ENCODE assay signal across 25 mouse cellular contexts in the genomic region with DNA sequence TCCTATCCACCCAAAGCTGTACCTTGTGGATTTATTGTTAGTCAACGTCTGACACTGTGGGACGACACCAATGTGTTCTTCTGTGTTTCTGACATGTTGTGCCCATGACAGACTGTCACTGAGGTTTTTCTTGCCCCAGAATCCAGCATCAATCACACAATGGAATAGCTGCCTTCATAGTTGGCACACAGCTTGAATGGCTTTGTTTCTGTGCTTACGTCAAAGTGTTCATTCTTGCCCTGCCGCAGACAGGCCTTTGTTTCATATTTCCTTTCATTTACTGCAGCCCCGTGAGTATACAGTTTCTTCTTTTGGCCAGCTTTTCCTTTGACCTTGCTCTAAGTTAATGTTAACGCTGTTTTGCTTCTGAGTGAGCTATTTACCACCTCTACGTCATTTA.
DNase-seq lines count a peak whose midpoint lies in the region; ATAC-seq and TF ChIP-seq lines count a peak whose summit lies in the region.
"Had no signal": no experiment of that assay in that cellular context is flagged by ENCODE, and none has a peak within 500 bp of the region (broad histone marks: within the 10 kb centered on the region; RNA-seq: fewer than 3 reads in every experiment).

No protein-coding gene starts in this region.

- no peaks in the 10 kb centered on the region for H3K36me3 ChIP-seq in embryonic facial prominence, embryonic 14.5 days (ENCODE audit: control insufficient read depth, insufficient read depth, low read length)
- no peaks in the 10 kb centered on the region for H3K36me3 ChIP-seq in embryonic facial prominence, embryonic 10.5 days (replicated peaks)
- H3K36me3 ChIP-seq in kidney, adult 2 months (ENCODE audit: control insufficient read depth, insufficient read depth, low read length) = no peaks in the 10 kb centered on the region
- H3K36me3 ChIP-seq: hindbrain, embryonic 15.5 days; neural tube, embryonic 15.5 days had no signal

- H3K4me2 ChIP-seq in embryonic facial prominence, embryonic 14.5 days (ENCODE audit: low read depth, low read length) = no peak overlapping the region
- H3K4me2 ChIP-seq: heart, embryonic 11.5 days; hindbrain, embryonic 15.5 days; neural tube, embryonic 15.5 days had no signal

- H3K4me3 ChIP-seq in embryonic facial prominence, embryonic 14.5 days (ENCODE audit: low read depth, low read length) = no peak overlapping the region
- no peak overlapping the region for H3K4me3 ChIP-seq in embryonic facial prominence, embryonic 10.5 days
- H3K4me3 ChIP-seq in kidney, adult 2 months (ENCODE audit: insufficient read depth, low read depth, low read length) = no peak overlapping the region
- H3K4me3 ChIP-seq: hindbrain, embryonic 15.5 days; left cerebral cortex, adult 2 months; neural tube, embryonic 15.5 days had no signal

- TF ChIP-seq POLR2A in kidney, adult 2 months (IDR thresholded peaks at IDR 0.05; ENCODE audit: low read depth, low read length) = no peak

- no peak for TF ChIP-seq CTCF in kidney, adult 2 months (conservative IDR thresholded peaks at IDR 0.05; ENCODE audit: insufficient read depth, insufficient read length, low read depth, low read length)

- no peak overlapping the region for H3K27ac ChIP-seq in embryonic facial prominence, embryonic 14.5 days (replicated peaks; ENCODE audit: low read depth, low read length)
- no peak overlapping the region for H3K27ac ChIP-seq in embryonic facial prominence, embryonic 10.5 days (replicated peaks)
- peak overlapping the region; percentile 56; the same call in 1 of the 2 replicates for H3K27ac ChIP-seq in kidney, adult 2 months (ENCODE audit: insufficient read depth, low read depth, low read length)
- H3K27ac ChIP-seq: hindbrain, embryonic 15.5 days; left cerebral cortex, adult 2 months; neural tube, embryonic 15.5 days had no signal

- no peak for ATAC-seq in embryonic facial prominence, embryonic 14.5 days (ENCODE audit: low read depth)
- ATAC-seq: intestine, embryonic 16.5 days; liver, postnatal 0 days; midbrain, embryonic 16.5 days; Patski had no signal

- H3K27me3 ChIP-seq in embryonic facial prominence, embryonic 14.5 days (replicated peaks; ENCODE audit: control insufficient read depth, insufficient read depth, low read length) = no peaks in the 10 kb centered on the region
- no peaks in the 10 kb centered on the region for H3K27me3 ChIP-seq in embryonic facial prominence, embryonic 10.5 days (replicated peaks; ENCODE audit: low read depth, poor library complexity, severe bottlenecking)
- H3K27me3 ChIP-seq in kidney, adult 2 months (replicated peaks; ENCODE audit: control insufficient read depth, insufficient read depth, low read length) = no peaks in the 10 kb centered on the region
- H3K27me3 ChIP-seq: hindbrain, embryonic 15.5 days; neural tube, embryonic 15.5 days; Patski had no signal

- peaks cover 5% of the 10 kb centered on the region; the same call in 1 of the 2 replicates for H3K4me1 ChIP-seq in embryonic facial prominence, embryonic 14.5 days (ENCODE audit: control insufficient read depth, insufficient read depth, low read length)
- no peaks in the 10 kb centered on the region for H3K4me1 ChIP-seq in embryonic facial prominence, embryonic 10.5 days
- no peaks in the 10 kb centered on the region for H3K4me1 ChIP-seq in kidney, adult 2 months (ENCODE audit: control insufficient read depth, insufficient read depth, low read length)
- H3K4me1 ChIP-seq: hindbrain, embryonic 15.5 days; neural tube, embryonic 15.5 days had no signal

- DNase-seq in embryonic facial prominence, embryonic 14.5 days (ENCODE audit: low spot score) = peak; percentile 27
- DNase-seq in embryonic facial prominence, embryonic 10.5 days (ENCODE audit: low spot score) = no peak
- peak; percentile 65 for DNase-seq in kidney, adult 2 months
- no peak for DNase-seq in kidney, adult 11 months
- DNase-seq in lung, postnatal 14 days = peak; percentile 1
- DNase-seq in lung, postnatal 36 days = no peak
- DNase-seq in retina, postnatal 1 day = peak; percentile 55
- no peak for DNase-seq in heart, postnatal 4 days
- DNase-seq: adrenal gland, adult 8-10 months; cerebellum, adult 11 months; cerebellum, postnatal 25 days; embryo, embryonic 11 days; heart, postnatal 10 days; left cerebral cortex, postnatal 4 days; liver; liver, postnatal 0 days; right cerebral cortex, postnatal 25 days; thymus, postnatal 4 days had no signal

- no peaks in the 10 kb centered on the region for H3K9me3 ChIP-seq in embryonic facial prominence, embryonic 14.5 days (ENCODE audit: control insufficient read depth, low read length)
- no peaks in the 10 kb centered on the region for H3K9me3 ChIP-seq in embryonic facial prominence, embryonic 10.5 days
- H3K9me3 ChIP-seq: hindbrain, embryonic 15.5 days; neural tube, embryonic 15.5 days had no signal

- 63% methylated on average over 7 of the region's 7 CpGs for WGBS in embryonic facial prominence, embryonic 14.5 days
- 77% methylated on average over 7 of the region's 7 CpGs for WGBS in embryonic facial prominence, embryonic 10.5 days
- WGBS in kidney, adult 2 months = 43% methylated on average over 7 of the region's 7 CpGs

- H3K9ac ChIP-seq in embryonic facial prominence, embryonic 14.5 days (ENCODE audit: low read depth, low read length) = no peak overlapping the region
- H3K9ac ChIP-seq: hindbrain, embryonic 15.5 days; liver, postnatal 0 days; neural tube, embryonic 15.5 days had no signal

Comparison
In these comparisons a context has a peak if more than half of its experiments do, and no peak if none do; other contexts are left out.
1. DNase-seq: peak in embryonic facial prominence, embryonic 14.5 days (single experiment), kidney, adult 2 months (single experiment), lung, postnatal 14 days (single experiment) and retina, postnatal 1 day (single experiment); none in embryonic facial prominence, embryonic 10.5 days (single experiment), kidney, adult 11 months (single experiment), lung, postnatal 36 days (single experiment) and heart, postnatal 4 days (single experiment).